9 mouse cellular contexts compared by ENCODE assay signal in the genomic region with DNA sequence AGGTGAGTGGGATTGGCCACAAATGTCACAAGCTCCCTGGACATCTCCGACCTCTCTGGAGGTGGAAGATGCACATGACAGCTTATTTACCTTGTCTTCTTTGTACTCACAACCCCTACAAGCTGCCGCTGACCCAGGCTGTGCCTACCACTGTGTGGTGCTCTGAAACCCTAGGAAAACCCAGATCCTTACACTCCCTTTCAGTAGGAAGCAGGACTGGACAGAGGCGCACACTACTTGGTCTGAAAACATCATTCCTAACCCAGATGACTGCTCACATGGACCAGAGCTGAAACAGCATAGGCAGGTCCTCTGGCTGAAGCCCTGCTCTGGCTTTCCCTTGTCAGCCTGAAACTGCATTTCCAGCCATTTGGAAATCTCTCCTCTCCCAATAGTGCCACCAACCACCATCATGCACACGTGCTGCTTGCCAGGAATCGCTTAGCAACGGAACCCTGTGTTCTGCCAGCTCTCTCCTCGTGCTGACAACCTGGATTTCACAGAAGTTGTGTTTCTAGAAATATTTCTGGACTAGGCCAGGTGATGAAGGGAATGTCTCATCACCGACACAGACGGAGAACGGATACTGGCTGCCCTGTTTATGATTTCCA.
A peak's percentile ranks its signal among the peaks of the same experiment; 100 is the strongest.
DNase-seq lines count a peak whose midpoint lies in the region; ATAC-seq and TF ChIP-seq lines count a peak whose summit lies in the region.
"Had no signal": no experiment of that assay in that cellular context is flagged by ENCODE, and none has a peak within 500 bp of the region (broad histone marks: within the 10 kb centered on the region; RNA-seq: fewer than 3 reads in every experiment).

No protein-coding gene starts in this region.

- no peak for DNase-seq in kidney, postnatal 0 days (ENCODE audit: low spot score)
- DNase-seq in kidney, postnatal 14 days = no peak
- peak; percentile 26 to 28 for DNase-seq in heart, postnatal 36 days
- peak; percentile 44 to 61 for DNase-seq in left cerebral cortex, adult 8-10 months (ENCODE audit: low spot score in 2 of 2)
- DNase-seq in stomach, postnatal 0 days (ENCODE audit: low spot score) = no peak
- no peak for DNase-seq in urinary bladder, postnatal 14 days (ENCODE audit: low spot score)
- DNase-seq in ovary, postnatal 10 days (ENCODE audit: low spot score) = no peak

- 0 out of 2 replicates have a peak, but pooled peaks have one; percentile 2 for TF ChIP-seq CTCF in kidney, postnatal 0 days (IDR thresholded peaks at IDR 0.05; ENCODE audit: low read depth)
- peak; percentile 21; the same call in 1 of the 2 replicates for TF ChIP-seq CTCF in stomach, postnatal 0 days (IDR thresholded peaks at IDR 0.05; ENCODE audit: low read depth)

- no peaks in the 10 kb centered on the region for H3K27me3 ChIP-seq in kidney, postnatal 0 days (ENCODE audit: insufficient read depth, low read length)
- no peaks in the 10 kb centered on the region for H3K27me3 ChIP-seq in stomach, postnatal 0 days (ENCODE audit: control insufficient read depth, insufficient read depth, low read length)
- H3K27me3 ChIP-seq: liver, embryonic 15.5 days had no signal

- H3K9me3 ChIP-seq in kidney, postnatal 0 days (replicated peaks; ENCODE audit: low read length) = no peaks in the 10 kb centered on the region
- no peaks in the 10 kb centered on the region for H3K9me3 ChIP-seq in stomach, postnatal 0 days (ENCODE audit: control insufficient read depth, low read length)
- H3K9me3 ChIP-seq: liver, embryonic 15.5 days had no signal

- TF ChIP-seq EP300 in stomach, postnatal 0 days (optimal IDR thresholded peaks at IDR 0.05) = no peak

- intact Hi-C loops in heart, postnatal 36 days (cut with DNase I) = loop anchor here (5.0 to 10.0 kb wide), 3 partner anchors 157 to 235 kb away; a partner anchor contains a TSS

- H3K9ac ChIP-seq in kidney, postnatal 0 days (ENCODE audit: low read depth, low read length) = no peak overlapping the region
- no peak overlapping the region for H3K9ac ChIP-seq in stomach, postnatal 0 days (ENCODE audit: low read length)
- H3K9ac ChIP-seq: liver, embryonic 15.5 days had no signal

- ATAC-seq in kidney, postnatal 0 days (replicated peaks; ENCODE audit: low FRiP score, low read depth) = no peak
- ATAC-seq in stomach, postnatal 0 days (ENCODE audit: low FRiP score, low TSS enrichment) = no peak

- no peaks in the 10 kb centered on the region for H3K36me3 ChIP-seq in kidney, postnatal 0 days (ENCODE audit: insufficient read depth, low read length)
- no peaks in the 10 kb centered on the region for H3K36me3 ChIP-seq in stomach, postnatal 0 days (ENCODE audit: control insufficient read depth, insufficient read depth, low read length)
- H3K36me3 ChIP-seq: liver, embryonic 15.5 days had no signal

- no peak overlapping the region for H3K4me3 ChIP-seq in kidney, postnatal 0 days (replicated peaks; ENCODE audit: low read depth, low read length)
- no peak overlapping the region for H3K4me3 ChIP-seq in stomach, postnatal 0 days (ENCODE audit: low read depth, low read length)
- H3K4me3 ChIP-seq: erythroblast, embryonic 14.5 days; liver, embryonic 15.5 days had no signal

- 71% methylated on average over 10 of the region's 10 CpGs for whole genome bisulfite sequencing in kidney, postnatal 0 days
- WGBS in stomach, postnatal 0 days = 68% methylated on average over 10 of the region's 10 CpGs

- H3K27ac ChIP-seq in kidney, postnatal 0 days = no peak overlapping the region
- H3K27ac ChIP-seq in stomach, postnatal 0 days (replicated peaks) = no peak overlapping the region
- H3K27ac ChIP-seq: liver, embryonic 15.5 days had no signal

- H3K4me2 ChIP-seq in kidney, postnatal 0 days (ENCODE audit: low read length) = no peak overlapping the region
- no peak overlapping the region for H3K4me2 ChIP-seq in stomach, postnatal 0 days (replicated peaks; ENCODE audit: low read depth)
- H3K4me2 ChIP-seq: liver, embryonic 15.5 days had no signal

- no peaks in the 10 kb centered on the region for H3K4me1 ChIP-seq in kidney, postnatal 0 days (replicated peaks; ENCODE audit: insufficient read depth, low read length)
- H3K4me1 ChIP-seq in stomach, postnatal 0 days (replicated peaks; ENCODE audit: control insufficient read depth, insufficient read depth) = no peaks in the 10 kb centered on the region
- H3K4me1 ChIP-seq: liver, embryonic 15.5 days had no signal

Comparison
In these comparisons a context has a peak if more than half of its experiments do, and no peak if none do; other contexts are left out.
1. DNase-seq: peak in heart, postnatal 36 days (2 of 2) and left cerebral cortex, adult 8-10 months (2 of 2); none in kidney, postnatal 0 days (single experiment), kidney, postnatal 14 days (single experiment), stomach, postnatal 0 days (single experiment), urinary bladder, postnatal 14 days (single experiment) and ovary, postnatal 10 days (single experiment).